Mouse (Mus musculus): ENCODE measurements at regions not wholly inside any gene's neighbourhood (a gene's known extent, or its start where the extent isn't known, plus 50 kb on each side); places are given as distances from the start of the nearest gene placed in this dataset.

GRCm38 (mm10) chrX:11861119-11861708 is 298.9 kb downstream of the Bcor start:
- no peak for DNase-seq

GRCm38 (mm10) chrX:11861892-11862291 is 298.3 kb downstream of the Bcor start:
- no peak for DNase-seq

GRCm38 (mm10) chrX:11863106-11863505 is 297.0 kb downstream of the Bcor start:
- DNase-seq: no peak

- no peak for DNase-seq
These were observed 286.2 kb downstream of the Bcor start for GRCm38 (mm10) chrX:11873913-11874312.

GRCm38 (mm10) chrX:11876636-11877035 is 283.5 kb downstream of the Bcor start:
- no peak for DNase-seq

GRCm38 (mm10) chrX:11878028-11878427 is 282.1 kb downstream of the Bcor start:
- DNase-seq: no peak

GRCm38 (mm10) chrX:11880972-11881371 is 279.2 kb downstream of the Bcor start:
- no peak for DNase-seq

GRCm38 (mm10) chrX:11883738-11884716 is 276.1 kb downstream of the Bcor start:
- DNase-seq: no peak

- no peak for DNase-seq
These were observed 267.8 kb downstream of the Bcor start for GRCm38 (mm10) chrX:11892396-11892795.

GRCm38 (mm10) chrX:11893606-11894279 is 266.4 kb downstream of the Bcor start:
- no peak for DNase-seq

GRCm38 (mm10) chrX:11894280-11894662 is 265.9 kb downstream of the Bcor start:
- no peak for DNase-seq

- no peak for DNase-seq
These were observed 264.8 kb downstream of the Bcor start for GRCm38 (mm10) chrX:11895396-11895795.

- DNase-seq: no peak
These were observed 261.9 kb downstream of the Bcor start for GRCm38 (mm10) chrX:11898280-11898679.

- DNase-seq: no peak
These were observed 261.1 kb downstream of the Bcor start for GRCm38 (mm10) chrX:11899051-11899450.

GRCm38 (mm10) chrX:11899914-11900313 is 260.2 kb downstream of the Bcor start:
- no peak for DNase-seq

- DNase-seq: no peak
These were observed 258.4 kb downstream of the Bcor start for GRCm38 (mm10) chrX:11901791-11902190.

- no peak for DNase-seq
These were observed 256.9 kb downstream of the Bcor start for GRCm38 (mm10) chrX:11903116-11903700.

GRCm38 (mm10) chrX:11905231-11905630 is 254.9 kb downstream of the Bcor start:
- DNase-seq: no peak

GRCm38 (mm10) chrX:11907167-11907566 is 253.0 kb downstream of the Bcor start:
- no peak for DNase-seq

GRCm38 (mm10) chrX:11915984-11916383 is 244.2 kb downstream of the Bcor start:
- no peak for DNase-seq

- DNase-seq: no peak
These were observed 239.9 kb downstream of the Bcor start for GRCm38 (mm10) chrX:11920231-11920630.

GRCm38 (mm10) chrX:11924639-11925302 is 235.4 kb downstream of the Bcor start:
- no peak for DNase-seq

Measured in cerebellum, adult 8-10 months (tissue).